Mouse (Mus musculus): ENCODE measurements around the gene Rhox3e. TPM values are rescaled to one million over a fixed set of nuclear protein-coding genes. Genes with fewer than 3 reads are reported as not detected.
"Not testable (repeated sequence)": the region's sequence is repeated elsewhere in the genome, so short reads cannot be mapped to it uniquely, and the experiment has no call there.

The Rhox3e gene
- total RNA-seq (2021), result not detected
- long read RNA-seq, result 0 reads

- DNase-seq (ENCODE audit: low spot score in 2 of 2), result not testable (repeated sequence)
These were observed at the start of gene Rhox3e for GRCm38 (mm10) chrX:37541719-37542118. Gene Rhox3e (plus strand): TSS chrX:37542019.

GRCm38 (mm10) chrX:37514059-37514458 lies 27.8 kb upstream of the Rhox3e start, which contains the start of gene Rhox4d:
Gene Rhox4d (plus strand): TSS chrX:37514359.
- not testable (repeated sequence) for DNase-seq (ENCODE audit: low spot score in 2 of 2)

- not testable (repeated sequence) for DNase-seq (ENCODE audit: low spot score in 2 of 2)
These were observed 11.7 kb upstream of the Rhox3e start, which contains the start of gene Rhox2e for GRCm38 (mm10) chrX:37530152-37530551. Gene Rhox2e (plus strand): TSS chrX:37530452.

GRCm38 (mm10) chrX:37557112-37557511 lies 15.3 kb downstream of the Rhox3e start, which contains the start of gene Rhox4e:
Gene Rhox4e (plus strand): TSS chrX:37557412.
- not testable (repeated sequence) for DNase-seq (ENCODE audit: low spot score in 2 of 2)

- DNase-seq (ENCODE audit: low spot score in 2 of 2), result not testable (repeated sequence)
These were observed 29.3 kb downstream of the Rhox3e start, which contains the start of gene Rhox2f for GRCm38 (mm10) chrX:37571105-37571504. Gene Rhox2f (plus strand): TSS chrX:37571405.

- DNase-seq (ENCODE audit: low spot score in 2 of 2), result not testable (repeated sequence)
These were observed 30.8 kb downstream of the Rhox3e start for GRCm38 (mm10) chrX:37572638-37573037.

- not testable (repeated sequence) for DNase-seq (ENCODE audit: low spot score in 2 of 2)
These were observed 38.9 kb downstream of the Rhox3e start, which contains the start of gene Rhox3f for GRCm38 (mm10) chrX:37580692-37581091. Gene Rhox3f (plus strand): TSS chrX:37580992.

Other genes starting within 250 kb of the Rhox3e start
- not detected for gene Rhox3a2, start 162.0 kb upstream of the Rhox3e start, total RNA-seq (2021)
- not detected for gene Rhox4a2, start 151.2 kb upstream of the Rhox3e start, total RNA-seq (2021)
- not detected for gene Rhox2b, start 130.0 kb upstream of the Rhox3e start, total RNA-seq (2021)
- gene Rhox4b, start 109.5 kb upstream of the Rhox3e start, total RNA-seq (2021), result not detected
- not detected for gene Rhox2c, start 88.3 kb upstream of the Rhox3e start, total RNA-seq (2021)
- not detected for gene Rhox3c, start 83.4 kb upstream of the Rhox3e start, total RNA-seq (2021)
- not detected for gene Rhox4c, start 61.7 kb upstream of the Rhox3e start, total RNA-seq (2021)
- gene Rhox2d, start 48.6 kb upstream of the Rhox3e start, total RNA-seq (2021), result not detected
- gene Rhox4d, start 27.7 kb upstream of the Rhox3e start, total RNA-seq (2021), result not detected
- gene Rhox2e, start 11.6 kb upstream of the Rhox3e start, total RNA-seq (2021), result not detected
- not detected for gene Rhox4e, start 15.4 kb downstream of the Rhox3e start, total RNA-seq (2021)
- not detected for gene Rhox2f, start 29.4 kb downstream of the Rhox3e start, total RNA-seq (2021)
- not detected for gene Rhox3f, start 39.0 kb downstream of the Rhox3e start, total RNA-seq (2021)
- gene Rhox4f, start 65.7 kb downstream of the Rhox3e start, total RNA-seq (2021), result not detected
- not detected for gene Rhox3g, start 86.6 kb downstream of the Rhox3e start, total RNA-seq (2021)
- gene Rhox2g, start 101.5 kb downstream of the Rhox3e start, total RNA-seq (2021), result not detected
- not detected for gene Rhox4g, start 109.3 kb downstream of the Rhox3e start, total RNA-seq (2021)
- not detected for gene Rhox3h, start 126.7 kb downstream of the Rhox3e start, total RNA-seq (2021)
- not detected for gene Rhox2h, start 131.3 kb downstream of the Rhox3e start, total RNA-seq (2021)